Mouse (Mus musculus): ENCODE data around the gene Lmbr1l. TPM values are rescaled to one million over a fixed set of nuclear protein-coding genes. Genes with fewer than 3 reads are reported as not detected.

The Lmbr1l gene
- polyA plus RNA-seq, 1 experiment from 2014 or later, result 11.6 TPM

GRCm38 (mm10) chr15:98883661-98884060, 34.4 kb downstream of the Lmbr1l start:
- no peaks in the 10 kb centered on the region for H3K9me3 ChIP-seq (replicated peaks; ENCODE audit: low read length)
- H3K4me1 ChIP-seq (replicated peaks; ENCODE audit: insufficient read depth, low read length), result no peaks in the 10 kb centered on the region
- no peak for TF ChIP-seq CTCF (IDR thresholded peaks at IDR 0.05; ENCODE audit: low read depth)
- H3K36me3 ChIP-seq (ENCODE audit: insufficient read depth, low read length), result no peaks in the 10 kb centered on the region
- H3K4me2 ChIP-seq (ENCODE audit: low read length), result no peak overlapping the region
- H3K27ac ChIP-seq, result no peak overlapping the region
- no peak for ATAC-seq (replicated peaks; ENCODE audit: low FRiP score, low read depth)
- no peak overlapping the region for H3K4me3 ChIP-seq (replicated peaks; ENCODE audit: low read depth, low read length)
- no peaks in the 10 kb centered on the region for H3K27me3 ChIP-seq (ENCODE audit: insufficient read depth, low read length)
- no peak overlapping the region for H3K9ac ChIP-seq (ENCODE audit: low read depth, low read length)
- DNase-seq (ENCODE audit: low spot score), result no peak

DNA sequence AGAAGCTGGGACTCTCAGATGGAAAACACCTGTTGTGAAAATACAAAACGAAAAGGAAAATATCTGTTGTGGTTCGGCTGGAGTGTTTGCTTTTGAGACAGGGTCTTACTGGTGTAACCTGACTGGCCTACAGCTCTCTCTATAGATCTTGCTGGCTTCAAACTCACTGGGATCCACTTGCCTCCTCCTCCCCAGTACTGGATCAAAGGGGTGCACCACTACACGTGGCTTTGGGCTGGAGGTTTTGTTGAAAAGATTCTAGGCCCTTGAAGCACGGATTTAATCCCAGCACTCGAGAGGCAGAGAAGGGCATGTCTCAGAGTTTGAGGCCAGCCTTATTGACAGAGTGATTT, 36.4 kb downstream of the Lmbr1l start:
- Histone ChIP-seq H3K36me3 (ENCODE audit: insufficient read depth, low read length) (no peaks in the 10 kb centered on the region), H3K4me2 (ENCODE audit: low read length) (peak overlapping the region; percentile 77), H3K9me3 (replicated peaks; ENCODE audit: low read length) (no peaks in the 10 kb centered on the region), H3K4me1 (replicated peaks; ENCODE audit: insufficient read depth, low read length) (no peaks in the 10 kb centered on the region), H3K4me3 (replicated peaks; ENCODE audit: low read depth, low read length) (peak overlapping the region; percentile 52; the same call in 1 of the 2 replicates), H3K27ac (no peak overlapping the region), H3K27me3 (ENCODE audit: insufficient read depth, low read length) (no peaks in the 10 kb centered on the region), H3K9ac (ENCODE audit: low read depth, low read length) (no peak overlapping the region)
- ATAC-seq (replicated peaks; ENCODE audit: low FRiP score, low read depth) (no peak), DNase-seq (ENCODE audit: low spot score) (no peak)
- WGBS, result 9% methylated on average over 5 of the region's 5 CpGs
- no peak for TF ChIP-seq CTCF (IDR thresholded peaks at IDR 0.05; ENCODE audit: low read depth)

- Histone ChIP-seq H3K4me2 (ENCODE audit: low read length) (peak overlapping the region; percentile 77), H3K4me1 (replicated peaks; ENCODE audit: insufficient read depth, low read length) (no peaks in the 10 kb centered on the region), H3K9me3 (replicated peaks; ENCODE audit: low read length) (no peaks in the 10 kb centered on the region), H3K36me3 (ENCODE audit: insufficient read depth, low read length) (no peaks in the 10 kb centered on the region), H3K27me3 (ENCODE audit: insufficient read depth, low read length) (no peaks in the 10 kb centered on the region), H3K9ac (ENCODE audit: low read depth, low read length) (peak overlapping the region; percentile 54), H3K4me3 (replicated peaks; ENCODE audit: low read depth, low read length) (peak overlapping the region; percentile 52), H3K27ac (peak overlapping the region; percentile 77)
- peak; percentile 96 for ATAC-seq (replicated peaks; ENCODE audit: low FRiP score, low read depth)
- WGBS, result under 1% methylated on average over 48 of the region's 48 CpGs
- peak; percentile 46; the same call in 1 of the 2 replicates for TF ChIP-seq CTCF (IDR thresholded peaks at IDR 0.05; ENCODE audit: low read depth)
- peak; percentile 99 for DNase-seq (ENCODE audit: low spot score)
These were observed 36.9 kb downstream of the Lmbr1l start for GRCm38 (mm10) chr15:98880978-98881655.

- no peak overlapping the region for H3K4me3 ChIP-seq (replicated peaks; ENCODE audit: low read depth, low read length)
- H3K9me3 ChIP-seq (replicated peaks; ENCODE audit: low read length), result no peaks in the 10 kb centered on the region
- TF ChIP-seq CTCF (IDR thresholded peaks at IDR 0.05; ENCODE audit: low read depth), result peak; percentile 87
- H3K9ac ChIP-seq (ENCODE audit: low read depth, low read length), result no peak overlapping the region
- no peaks in the 10 kb centered on the region; the same call in 1 of the 2 replicates for H3K4me1 ChIP-seq (replicated peaks; ENCODE audit: insufficient read depth, low read length)
- H3K36me3 ChIP-seq (ENCODE audit: insufficient read depth, low read length), result no peaks in the 10 kb centered on the region
- ATAC-seq (replicated peaks; ENCODE audit: low FRiP score, low read depth) (no peak), DNase-seq (ENCODE audit: low spot score) (peak; percentile 91)
- no peak overlapping the region for H3K27ac ChIP-seq
- no peak overlapping the region for H3K4me2 ChIP-seq (ENCODE audit: low read length)
- WGBS, result 15% methylated on average over 3 of the region's 3 CpGs
- H3K27me3 ChIP-seq (ENCODE audit: insufficient read depth, low read length), result no peaks in the 10 kb centered on the region
These were observed 40.7 kb downstream of the Lmbr1l start for GRCm38 (mm10) chr15:98877331-98877730.

DNA sequence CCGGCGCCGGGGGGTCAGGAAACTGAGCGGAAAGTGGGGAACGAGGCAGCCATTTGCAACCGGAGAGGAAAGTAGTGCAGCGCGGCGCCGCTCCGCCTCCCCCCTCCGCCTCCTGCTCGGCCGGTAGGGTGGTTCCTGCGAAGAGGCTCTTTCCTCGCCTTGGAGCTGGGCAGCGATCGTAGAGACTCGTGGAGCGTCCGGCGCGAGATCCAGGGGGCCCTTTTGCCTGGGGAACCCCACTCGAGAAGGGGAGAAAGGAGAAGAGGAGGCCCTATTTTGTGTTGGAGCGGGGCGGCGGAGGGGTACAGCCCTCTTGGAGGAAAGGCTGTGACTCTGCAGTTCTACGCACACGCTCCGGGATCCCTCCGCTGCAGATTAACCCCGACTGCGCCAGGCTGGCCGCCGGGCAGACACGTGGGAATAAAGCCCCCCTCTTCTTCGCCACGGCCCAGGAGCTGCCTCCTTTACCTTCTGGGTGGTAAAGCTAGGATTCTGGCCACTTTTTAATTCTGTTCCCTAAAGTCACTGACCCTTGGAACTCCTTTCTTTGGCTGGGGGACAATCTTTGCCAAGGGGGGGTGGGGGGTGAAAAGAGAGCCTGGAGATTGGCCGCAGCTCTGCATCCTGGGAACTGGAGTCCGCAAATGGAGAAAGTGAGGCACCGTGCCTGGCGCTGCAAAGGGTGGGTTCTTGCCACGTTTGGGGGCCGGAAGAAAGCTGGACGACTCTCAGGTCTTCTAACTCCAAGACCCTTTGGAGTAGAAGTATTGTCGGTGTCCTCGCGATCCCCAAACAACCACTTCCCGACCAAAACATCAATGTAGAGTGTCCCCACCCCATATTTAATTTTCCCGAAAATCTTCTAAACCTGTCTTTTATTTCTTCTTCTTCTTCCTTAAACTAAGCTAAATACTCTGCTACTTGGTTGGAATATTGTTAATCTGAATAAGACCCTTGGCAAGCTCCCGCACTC, 45.8 kb downstream of the Lmbr1l start:
- no peaks in the 10 kb centered on the region for H3K36me3 ChIP-seq (ENCODE audit: insufficient read depth, low read length)
- no peaks in the 10 kb centered on the region for H3K9me3 ChIP-seq (replicated peaks; ENCODE audit: low read length)
- 2% methylated on average over 44 of the region's 51 CpGs for WGBS
- ATAC-seq (replicated peaks; ENCODE audit: low FRiP score, low read depth) (peak; percentile 81), DNase-seq (ENCODE audit: low spot score) (peak; percentile 98)
- TF ChIP-seq CTCF (IDR thresholded peaks at IDR 0.05; ENCODE audit: low read depth), result peak; percentile 14; the same call in 1 of the 2 replicates
- peak overlapping the region; percentile 99 for H3K4me3 ChIP-seq (replicated peaks; ENCODE audit: low read depth, low read length)
- peak overlapping the region; percentile 99 for H3K27ac ChIP-seq
- H3K4me1 ChIP-seq (replicated peaks; ENCODE audit: insufficient read depth, low read length), result peaks cover 20% of the 10 kb centered on the region; the same call in 1 of the 2 replicates
- peak overlapping the region; percentile 79 for H3K4me2 ChIP-seq (ENCODE audit: low read length)
- H3K9ac ChIP-seq (ENCODE audit: low read depth, low read length), result peak overlapping the region; percentile 99
- H3K27me3 ChIP-seq (ENCODE audit: insufficient read depth, low read length), result no peaks in the 10 kb centered on the region
